Mouse (Mus musculus): Measurements from ENCODE around the gene Mettl7a1. TPM values are rescaled to one million over a fixed set of nuclear protein-coding genes. Genes with fewer than 3 reads are reported as not detected.
A peak's percentile ranks its signal among the peaks of the same experiment; 100 is the strongest.
"Not testable (repeated sequence)": the region's sequence is repeated elsewhere in the genome, so short reads cannot be mapped to it uniquely, and the experiment has no call there.

Mettl7a1 gene
- polyA plus RNA-seq, 2 experiments, result 4.7 to 22.9 TPM

DNA sequence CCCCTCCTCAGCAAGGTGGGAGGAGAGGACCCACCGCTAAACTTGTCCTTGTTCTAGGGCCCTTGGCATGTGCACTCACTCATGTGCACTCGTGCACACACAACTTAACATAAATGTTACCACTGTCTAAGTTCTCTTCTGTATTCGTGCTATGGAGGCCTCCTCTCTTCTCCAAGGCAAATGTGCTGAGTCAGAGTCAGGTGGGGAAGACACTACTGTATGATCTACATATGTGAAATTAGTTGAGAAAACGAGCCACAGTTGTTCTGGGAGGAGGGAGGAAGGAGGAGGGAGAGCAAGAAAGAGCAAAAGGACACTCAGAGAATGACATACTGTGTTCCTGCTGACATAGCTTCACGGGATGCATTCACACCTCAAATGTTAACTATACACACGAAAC lies 3.4 kb upstream of the Mettl7a1 start:
- WGBS (ENCODE audit: insufficient replicate concordance), result 60% methylated on average over 6 of the region's 6 CpGs
- Histone ChIP-seq H3K9ac (replicated peaks) (no peak overlapping the region), H3K4me2 (ENCODE audit: low read depth) (no peak overlapping the region), H3K4me3 (ENCODE audit: insufficient read depth in 1 of 2, low read depth in 2 of 2, low read length in 2 of 2) (no peak overlapping the region), H3K27ac (no peak overlapping the region), H3K4me1 (replicated peaks; ENCODE audit: control insufficient read depth in 2 of 2, insufficient read depth in 2 of 2, low read length in 1 of 2) (peaks cover 13 to 15% of the 10 kb centered on the region in 2 experiments), H3K9me3 (ENCODE audit: control insufficient read depth, low read length) (no peaks in the 10 kb centered on the region), H3K27me3 (ENCODE audit: control insufficient read depth, insufficient read depth, low read length) (no peaks in the 10 kb centered on the region), H3K36me3 (replicated peaks; ENCODE audit: control insufficient read depth, insufficient read depth, low read depth) (no peaks in the 10 kb centered on the region)
- ATAC-seq (ENCODE audit: insufficient read depth) (no peak), DNase-seq (ENCODE audit: low read depth in 3 of 3, low spot score in 3 of 3) (no peak)
- TF ChIP-seq CTCF (IDR thresholded peaks at IDR 0.05; ENCODE audit: low read depth), result no peak
- no peak for TF ChIP-seq EP300 (IDR thresholded peaks at IDR 0.05; ENCODE audit: low read depth)

DNA sequence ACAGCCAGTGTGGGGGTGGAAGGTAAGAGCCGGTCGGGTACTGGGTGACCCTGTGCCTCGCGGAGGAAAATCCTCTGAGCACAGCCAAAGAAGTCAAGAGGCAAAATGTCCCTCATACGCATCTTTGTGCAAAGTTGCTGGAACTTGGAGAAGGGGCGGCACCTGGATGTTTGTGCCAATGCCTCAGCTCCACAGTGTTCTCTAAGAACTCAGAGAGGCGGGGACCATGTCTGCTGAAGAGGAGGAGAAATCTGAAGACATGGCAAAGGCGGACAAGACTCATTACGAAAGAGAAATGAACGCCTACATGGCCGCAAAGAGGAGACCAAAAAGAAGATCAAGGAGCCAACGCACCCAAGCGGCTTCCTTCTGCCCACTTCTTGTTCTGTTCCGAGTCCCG lies 2.4 kb upstream of the Mettl7a1 start:
- Histone ChIP-seq H3K4me3 (ENCODE audit: insufficient read depth in 1 of 2, low read depth in 2 of 2, low read length in 2 of 2) (no peak overlapping the region), H3K9me3 (ENCODE audit: control insufficient read depth, low read length) (no peaks in the 10 kb centered on the region), H3K4me1 (replicated peaks; ENCODE audit: control insufficient read depth in 2 of 2, insufficient read depth in 2 of 2, low read length in 1 of 2) (peaks cover 13 to 21% of the 10 kb centered on the region in 2 experiments), H3K27me3 (ENCODE audit: control insufficient read depth, insufficient read depth, low read length) (no peaks in the 10 kb centered on the region), H3K9ac (replicated peaks) (no peak overlapping the region), H3K36me3 (replicated peaks; ENCODE audit: control insufficient read depth, insufficient read depth, low read depth) (no peaks in the 10 kb centered on the region), H3K27ac (no peak overlapping the region), H3K4me2 (ENCODE audit: low read depth) (no peak overlapping the region)
- DNase-seq (ENCODE audit: low read depth in 3 of 3, low spot score in 3 of 3), result no peak
- ATAC-seq (ENCODE audit: insufficient read depth), result no peak
- WGBS (ENCODE audit: insufficient replicate concordance), result 74% methylated on average over 15 of the region's 15 CpGs
- TF ChIP-seq EP300 (IDR thresholded peaks at IDR 0.05; ENCODE audit: low read depth) (no peak), CTCF (IDR thresholded peaks at IDR 0.05; ENCODE audit: low read depth) (no peak)

DNA sequence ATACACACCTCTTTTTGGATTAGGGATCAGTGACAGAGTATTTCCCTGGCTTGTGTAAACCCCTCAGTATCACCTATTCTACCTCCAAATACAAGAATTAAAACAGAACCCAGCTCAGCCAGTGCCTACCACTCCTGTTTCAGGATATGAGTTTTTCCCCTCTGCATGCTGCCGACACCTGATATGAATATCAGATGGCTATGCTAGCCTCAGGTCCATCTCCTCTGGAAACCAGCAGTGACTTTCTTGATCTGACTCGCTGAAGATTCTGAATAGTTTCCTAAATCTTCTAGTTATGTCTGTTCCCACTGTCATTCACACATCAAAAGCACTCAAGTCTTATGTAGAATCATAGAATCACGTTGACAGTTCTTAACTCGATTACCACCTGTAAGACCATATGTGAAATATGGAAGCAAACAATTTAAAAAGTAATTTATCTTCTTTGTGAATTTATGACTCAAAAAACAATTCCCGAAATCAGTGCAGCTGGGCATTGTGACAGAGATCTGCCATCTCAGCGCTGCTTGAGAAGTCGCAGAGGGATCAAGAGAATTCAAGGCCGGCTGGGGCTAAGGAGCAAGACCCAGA lies 417 bp upstream of the Mettl7a1 start:
- H3K27me3 ChIP-seq (ENCODE audit: control insufficient read depth, insufficient read depth, low read length), result no peaks in the 10 kb centered on the region
- TF ChIP-seq EP300 (IDR thresholded peaks at IDR 0.05; ENCODE audit: low read depth), result 0 out of 2 replicates have a peak, but pooled peaks have one; percentile 11
- TF ChIP-seq CTCF (IDR thresholded peaks at IDR 0.05; ENCODE audit: low read depth), result no peak
- 41% methylated on average over 8 of the region's 8 CpGs for WGBS (ENCODE audit: insufficient replicate concordance)
- peak overlapping the region; percentile 87 for H3K4me2 ChIP-seq (ENCODE audit: low read depth)
- H3K4me3 ChIP-seq (ENCODE audit: insufficient read depth in 1 of 2, low read depth in 2 of 2, low read length in 2 of 2), result peak overlapping the region; percentile 35 to 64
- ATAC-seq (ENCODE audit: insufficient read depth) (no peak), DNase-seq (ENCODE audit: low read depth in 3 of 3, low spot score in 3 of 3) (no peak)
- H3K4me1 ChIP-seq (replicated peaks; ENCODE audit: control insufficient read depth in 2 of 2, insufficient read depth in 2 of 2, low read length in 1 of 2), result peaks cover 13 to 26% of the 10 kb centered on the region in 2 experiments
- peak overlapping the region; percentile 13; the same call in 1 of the 2 replicates for H3K27ac ChIP-seq
- H3K9ac ChIP-seq (replicated peaks), result no peak overlapping the region
- no peaks in the 10 kb centered on the region for H3K36me3 ChIP-seq (replicated peaks; ENCODE audit: control insufficient read depth, insufficient read depth, low read depth)
- H3K9me3 ChIP-seq (ENCODE audit: control insufficient read depth, low read length), result no peaks in the 10 kb centered on the region

DNA sequence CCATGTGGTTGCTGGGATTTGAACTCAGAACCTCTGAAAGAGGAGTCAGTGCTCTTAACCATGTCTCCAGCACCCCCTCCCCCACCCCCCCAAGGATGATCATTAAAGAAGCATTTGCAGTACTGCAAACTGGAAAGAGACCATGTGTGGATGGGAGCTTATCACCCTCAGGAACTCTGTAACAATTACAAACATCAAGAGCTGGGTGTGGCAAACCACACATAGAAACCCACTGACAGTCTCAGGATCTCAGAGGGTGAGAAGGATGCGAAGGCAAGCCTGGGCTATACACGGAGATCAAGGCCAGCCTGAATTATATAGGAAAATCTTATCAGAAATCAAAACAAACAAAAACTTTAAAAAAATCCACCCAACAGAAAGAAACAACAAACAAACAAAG lies 2.3 kb downstream of the Mettl7a1 start:
- Histone ChIP-seq H3K27me3 (ENCODE audit: control insufficient read depth, insufficient read depth, low read length) (no peaks in the 10 kb centered on the region), H3K4me3 (ENCODE audit: insufficient read depth in 1 of 2, low read depth in 2 of 2, low read length in 2 of 2) (peak overlapping the region in 1 of 2 experiments; percentile 64; a peak in 1 of 4 replicates), H3K4me1 (replicated peaks; ENCODE audit: control insufficient read depth in 2 of 2, insufficient read depth in 2 of 2, low read length in 1 of 2) (peaks cover 8 to 16% of the 10 kb centered on the region in 2 experiments), H3K27ac (no peak overlapping the region), H3K4me2 (ENCODE audit: low read depth) (peak overlapping the region; percentile 87), H3K9me3 (ENCODE audit: control insufficient read depth, low read length) (no peaks in the 10 kb centered on the region), H3K36me3 (replicated peaks; ENCODE audit: control insufficient read depth, insufficient read depth, low read depth) (no peaks in the 10 kb centered on the region), H3K9ac (replicated peaks) (no peak overlapping the region)
- TF ChIP-seq EP300 (IDR thresholded peaks at IDR 0.05; ENCODE audit: low read depth), result no peak
- no peak for TF ChIP-seq CTCF (IDR thresholded peaks at IDR 0.05; ENCODE audit: low read depth)
- ATAC-seq (ENCODE audit: insufficient read depth) (no peak), DNase-seq (ENCODE audit: low read depth in 3 of 3, low spot score in 3 of 3) (no peak)
- 32% methylated on average over 2 of the region's 2 CpGs for WGBS (ENCODE audit: insufficient replicate concordance)

DNA sequence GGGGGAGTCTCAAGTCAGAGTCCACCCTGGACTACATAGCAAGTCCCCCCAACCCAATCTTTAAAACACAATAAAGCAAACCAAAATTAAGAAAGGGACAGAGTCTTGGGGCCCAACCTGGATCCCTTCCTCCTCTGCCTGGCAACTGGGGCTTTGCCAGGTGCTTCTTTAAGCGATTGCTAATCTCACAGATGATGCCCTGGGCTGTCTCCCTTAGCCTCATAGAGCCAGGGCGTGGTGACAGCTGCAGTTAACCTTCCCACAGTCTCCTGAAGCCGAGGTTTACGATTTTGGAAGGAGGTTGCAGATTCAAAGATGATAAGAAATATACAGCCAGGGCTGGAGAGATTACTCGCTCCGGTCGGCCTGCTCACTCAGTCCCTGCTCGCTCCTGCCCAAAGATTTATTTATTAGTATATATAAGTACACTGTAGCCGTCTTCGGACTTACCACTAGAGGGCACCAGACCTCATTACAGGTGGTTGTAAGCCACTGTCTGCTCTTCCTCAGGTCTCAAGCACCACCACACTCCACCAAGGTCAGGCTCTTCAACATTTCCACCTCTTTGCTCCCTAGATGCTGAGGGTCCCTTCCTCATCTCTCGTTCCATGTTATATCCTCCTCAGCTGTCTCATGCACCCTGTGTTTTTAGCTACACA lies 3.6 kb downstream of the Mettl7a1 start:
- H3K9ac ChIP-seq (replicated peaks); H3K9me3 ChIP-seq (ENCODE audit: control insufficient read depth, low read length); H3K4me2 ChIP-seq (ENCODE audit: low read depth); H3K36me3 ChIP-seq (replicated peaks; ENCODE audit: control insufficient read depth, insufficient read depth, low read depth); H3K27me3 ChIP-seq (ENCODE audit: control insufficient read depth, insufficient read depth, low read length); H3K27ac ChIP-seq; H3K4me3 ChIP-seq (ENCODE audit: insufficient read depth in 1 of 2, low read depth in 2 of 2, low read length in 2 of 2): not testable (repeated sequence)
- peak; percentile 43 to 53 (median 47) for DNase-seq (ENCODE audit: low read depth in 3 of 3, low spot score in 3 of 3)
- WGBS (ENCODE audit: insufficient replicate concordance), result 25% methylated on average over 11 of the region's 11 CpGs
- H3K4me1 ChIP-seq (replicated peaks; ENCODE audit: control insufficient read depth in 2 of 2, insufficient read depth in 2 of 2, low read length in 1 of 2), result peaks cover 8 to 16% of the 10 kb centered on the region in 2 experiments
- ATAC-seq (ENCODE audit: insufficient read depth), result peak; percentile 40; the same call in 1 of the 2 replicates
- TF ChIP-seq CTCF (IDR thresholded peaks at IDR 0.05; ENCODE audit: low read depth), result peak; percentile 78
